Mouse (Mus musculus): ENCODE data around the gene Mpped1. TPM values are rescaled to one million over a fixed set of nuclear protein-coding genes. Genes with fewer than 3 reads are reported as not detected.

Gene Mpped1
- total RNA-seq, 1 experiment = 0.40 TPM

DNA sequence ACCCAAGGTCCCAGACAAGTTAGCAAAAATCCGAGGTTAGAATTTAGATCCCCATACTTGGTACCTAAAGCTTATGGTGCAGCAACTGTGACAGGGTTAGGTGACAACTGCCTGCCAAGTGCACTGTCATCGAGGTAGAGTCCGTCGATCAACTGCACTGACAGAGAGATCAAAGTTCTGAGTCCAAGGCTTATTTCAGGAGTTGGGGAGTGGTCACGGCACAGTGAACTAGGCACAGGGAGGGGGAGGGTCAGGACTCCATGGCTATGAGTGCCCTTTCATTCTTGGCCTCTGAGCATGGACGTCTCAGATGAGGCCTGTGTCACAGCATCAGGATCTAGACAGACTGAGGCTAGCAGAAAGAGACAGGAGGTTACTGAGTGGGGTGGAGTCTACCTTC, 1.8 kb upstream of the Mpped1 start:
- no peaks in the 10 kb centered on the region for H3K36me3 ChIP-seq (ENCODE audit: control insufficient read depth, insufficient read depth, low read length, poor library complexity, severe bottlenecking)
- no peaks in the 10 kb centered on the region for H3K9me3 ChIP-seq (ENCODE audit: control insufficient read depth, insufficient read depth, low read depth, low read length)
- H3K4me3 ChIP-seq (ENCODE audit: insufficient read depth in 1 of 2, low read depth in 1 of 2, low read length in 2 of 2, poor library complexity in 1 of 2, severe bottlenecking in 1 of 2) = no peak overlapping the region
- in situ Hi-C loops (cut with MboI; ENCODE audit: low sequenced_read_pairs in 2 of 2, unreplicated experiment in 2 of 2) = no loop called here
- TF ChIP-seq HCFC1 (IDR thresholded peaks at IDR 0.05; ENCODE audit: borderline replicate concordance, insufficient read depth, low read length) (no peak), CHD2 (IDR thresholded peaks at IDR 0.05; ENCODE audit: low read depth, low read length) (no peak), ZNF384 (IDR thresholded peaks at IDR 0.05; ENCODE audit: low read depth, low read length) (no peak), ZC3H11A (IDR thresholded peaks at IDR 0.05; ENCODE audit: borderline replicate concordance, low read depth, low read length) (no peak), MAFK (IDR thresholded peaks at IDR 0.05; ENCODE audit: insufficient read depth, low read depth, low read length) (no peak)
- DNase-seq (ENCODE audit: low read depth, low spot score) = no peak
- H3K9ac ChIP-seq (ENCODE audit: insufficient read depth, low read depth, low read length, poor library complexity, severe bottlenecking) = no peak overlapping the region
- H3K27ac ChIP-seq (ENCODE audit: insufficient read depth, low read depth, low read length, poor library complexity, severe bottlenecking) = no peak overlapping the region
- 0 out of 4 replicates have a peak, but pooled peaks cover 0 to 2% of the 10 kb centered on the region in 2 experiments for H3K4me1 ChIP-seq (ENCODE audit: control insufficient read depth in 2 of 2, insufficient read depth in 2 of 2, low read length in 2 of 2, poor library complexity in 1 of 2)

- TF ChIP-seq ZC3H11A (IDR thresholded peaks at IDR 0.05; ENCODE audit: borderline replicate concordance, low read depth, low read length) = no peak
- TF ChIP-seq HCFC1 (IDR thresholded peaks at IDR 0.05; ENCODE audit: borderline replicate concordance, insufficient read depth, low read length) = no peak
- no peak for TF ChIP-seq ZNF384 (IDR thresholded peaks at IDR 0.05; ENCODE audit: low read depth, low read length)
- TF ChIP-seq MAFK (IDR thresholded peaks at IDR 0.05; ENCODE audit: insufficient read depth, low read depth, low read length) = no peak
- TF ChIP-seq CHD2 (IDR thresholded peaks at IDR 0.05; ENCODE audit: low read depth, low read length) = no peak
- no peak for DNase-seq (ENCODE audit: low read depth, low spot score)
- Histone ChIP-seq H3K9ac (ENCODE audit: insufficient read depth, low read depth, low read length, poor library complexity, severe bottlenecking) (peak overlapping the region; percentile 47), H3K27ac (ENCODE audit: insufficient read depth, low read depth, low read length, poor library complexity, severe bottlenecking) (no peak overlapping the region), H3K9me3 (ENCODE audit: control insufficient read depth, insufficient read depth, low read depth, low read length) (no peaks in the 10 kb centered on the region), H3K4me1 (ENCODE audit: control insufficient read depth in 2 of 2, insufficient read depth in 2 of 2, low read length in 2 of 2, poor library complexity in 1 of 2) (0 out of 4 replicates have a peak, but pooled peaks cover 0 to 2% of the 10 kb centered on the region in 2 experiments), H3K36me3 (ENCODE audit: control insufficient read depth, insufficient read depth, low read length, poor library complexity, severe bottlenecking) (no peaks in the 10 kb centered on the region), H3K4me3 (ENCODE audit: insufficient read depth in 1 of 2, low read depth in 1 of 2, low read length in 2 of 2, poor library complexity in 1 of 2, severe bottlenecking in 1 of 2) (peak overlapping the region; percentile 31 to 76; a peak in 3 of 4 replicates)
- in situ Hi-C loops (cut with MboI; ENCODE audit: low sequenced_read_pairs in 2 of 2, unreplicated experiment in 2 of 2) = no loop called here
Measured at GRCm38 (mm10) chr15:83779855-83780740, 831 bp downstream of the Mpped1 start.

GRCm38 (mm10) chr15:83781304-83781703, 2.0 kb downstream of the Mpped1 start:
- DNase-seq (ENCODE audit: low read depth, low spot score) = no peak
- no peaks in the 10 kb centered on the region for H3K9me3 ChIP-seq (ENCODE audit: control insufficient read depth, insufficient read depth, low read depth, low read length)
- H3K4me1 ChIP-seq (ENCODE audit: control insufficient read depth in 2 of 2, insufficient read depth in 2 of 2, low read length in 2 of 2, poor library complexity in 1 of 2) = 0 out of 4 replicates have a peak, but pooled peaks cover 0 to 2% of the 10 kb centered on the region in 2 experiments
- no peak overlapping the region for H3K4me3 ChIP-seq (ENCODE audit: insufficient read depth in 1 of 2, low read depth in 1 of 2, low read length in 2 of 2, poor library complexity in 1 of 2, severe bottlenecking in 1 of 2)
- H3K9ac ChIP-seq (ENCODE audit: insufficient read depth, low read depth, low read length, poor library complexity, severe bottlenecking) = no peak overlapping the region
- in situ Hi-C loops (cut with MboI; ENCODE audit: low sequenced_read_pairs in 2 of 2, unreplicated experiment in 2 of 2) = no loop called here
- H3K36me3 ChIP-seq (ENCODE audit: control insufficient read depth, insufficient read depth, low read length, poor library complexity, severe bottlenecking) = no peaks in the 10 kb centered on the region
- TF ChIP-seq CHD2 (IDR thresholded peaks at IDR 0.05; ENCODE audit: low read depth, low read length) (no peak), HCFC1 (IDR thresholded peaks at IDR 0.05; ENCODE audit: borderline replicate concordance, insufficient read depth, low read length) (no peak), MAFK (IDR thresholded peaks at IDR 0.05; ENCODE audit: insufficient read depth, low read depth, low read length) (no peak), ZC3H11A (IDR thresholded peaks at IDR 0.05; ENCODE audit: borderline replicate concordance, low read depth, low read length) (no peak), ZNF384 (IDR thresholded peaks at IDR 0.05; ENCODE audit: low read depth, low read length) (no peak)
- no peak overlapping the region for H3K27ac ChIP-seq (ENCODE audit: insufficient read depth, low read depth, low read length, poor library complexity, severe bottlenecking)

DNA sequence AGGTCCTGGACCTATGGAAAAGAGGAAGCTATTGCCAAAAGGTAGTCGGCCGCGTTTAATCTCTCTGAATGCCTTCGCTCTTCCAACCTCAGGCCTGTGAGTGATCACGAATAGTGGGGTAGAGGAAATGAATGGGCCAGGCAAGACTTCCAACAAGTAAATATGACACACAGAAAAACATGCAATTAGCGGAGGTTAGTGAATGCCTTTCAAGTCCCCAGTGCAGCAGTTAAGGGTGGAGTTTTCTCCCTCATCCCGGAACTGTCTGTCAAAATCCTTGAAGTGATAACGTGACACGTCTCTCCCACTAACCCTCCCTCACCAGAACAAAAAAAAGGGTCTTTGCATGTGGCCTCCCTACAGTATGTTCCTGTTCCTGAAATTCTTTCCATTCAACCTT, 3.0 kb downstream of the Mpped1 start:
- H3K27ac ChIP-seq (ENCODE audit: insufficient read depth, low read depth, low read length, poor library complexity, severe bottlenecking) = no peak overlapping the region
- H3K4me1 ChIP-seq (ENCODE audit: control insufficient read depth in 2 of 2, insufficient read depth in 2 of 2, low read length in 2 of 2, poor library complexity in 1 of 2) = 0 out of 4 replicates have a peak, but pooled peaks cover 0 to 2% of the 10 kb centered on the region in 2 experiments
- no peak overlapping the region for H3K9ac ChIP-seq (ENCODE audit: insufficient read depth, low read depth, low read length, poor library complexity, severe bottlenecking)
- H3K4me3 ChIP-seq (ENCODE audit: insufficient read depth in 1 of 2, low read depth in 1 of 2, low read length in 2 of 2, poor library complexity in 1 of 2, severe bottlenecking in 1 of 2) = no peak overlapping the region
- no peaks in the 10 kb centered on the region for H3K9me3 ChIP-seq (ENCODE audit: control insufficient read depth, insufficient read depth, low read depth, low read length)
- in situ Hi-C loops (cut with MboI; ENCODE audit: low sequenced_read_pairs in 2 of 2, unreplicated experiment in 2 of 2) = no loop called here
- no peak for TF ChIP-seq CHD2 (IDR thresholded peaks at IDR 0.05; ENCODE audit: low read depth, low read length)
- no peak for TF ChIP-seq ZC3H11A (IDR thresholded peaks at IDR 0.05; ENCODE audit: borderline replicate concordance, low read depth, low read length)
- no peak for TF ChIP-seq MAFK (IDR thresholded peaks at IDR 0.05; ENCODE audit: insufficient read depth, low read depth, low read length)
- no peak for TF ChIP-seq ZNF384 (IDR thresholded peaks at IDR 0.05; ENCODE audit: low read depth, low read length)
- TF ChIP-seq HCFC1 (IDR thresholded peaks at IDR 0.05; ENCODE audit: borderline replicate concordance, insufficient read depth, low read length) = no peak
- no peak for DNase-seq (ENCODE audit: low read depth, low spot score)
- H3K36me3 ChIP-seq (ENCODE audit: control insufficient read depth, insufficient read depth, low read length, poor library complexity, severe bottlenecking) = no peaks in the 10 kb centered on the region
